20 mouse cellular contexts compared by ENCODE assay signal in genomic region chr9:45795722-45796121, GRCm38 (mm10). TPM values are rescaled to one million over a fixed set of nuclear protein-coding genes. Genes with fewer than 3 reads are reported as not detected.
DNase-seq lines count a peak whose midpoint lies in the region; TF ChIP-seq lines count a peak whose summit lies in the region.
"Had no signal": no experiment of that assay in that cellular context is flagged by ENCODE, and none has a peak within 500 bp of the region (broad histone marks: within the 10 kb centered on the region; RNA-seq: fewer than 3 reads in every experiment).

No protein-coding gene starts in this region.

- no peaks in the 10 kb centered on the region for H3K27me3 ChIP-seq in heart, embryonic 10.5 days (ENCODE audit: insufficient read depth, poor library complexity, severe bottlenecking)
- H3K27me3 ChIP-seq in MEL (ENCODE audit: control insufficient read depth in 1 of 2, insufficient read depth in 2 of 2, low read length in 2 of 2), result no peaks in the 10 kb centered on the region
- H3K27me3 ChIP-seq: midbrain, embryonic 12.5 days; neural tube, embryonic 15.5 days; stomach, embryonic 15.5 days had no signal

- no peaks in the 10 kb centered on the region for H3K9me3 ChIP-seq in heart, embryonic 10.5 days
- H3K9me3 ChIP-seq in MEL (replicated peaks; ENCODE audit: insufficient read depth, low read length), result no peaks in the 10 kb centered on the region
- H3K9me3 ChIP-seq: forebrain, embryonic 10.5 days; midbrain, embryonic 12.5 days; neural tube, embryonic 15.5 days; stomach, embryonic 15.5 days had no signal

- H3K4me3 ChIP-seq in heart, embryonic 10.5 days, result no peak overlapping the region
- no peak overlapping the region for H3K4me3 ChIP-seq in MEL (ENCODE audit: control insufficient read depth in 1 of 2, insufficient read depth in 1 of 2, low read depth in 2 of 2, low read length in 2 of 2)
- H3K4me3 ChIP-seq: forebrain, embryonic 10.5 days; midbrain, embryonic 12.5 days; neural tube, embryonic 15.5 days; stomach, embryonic 15.5 days had no signal

- 84% methylated on average over 5 of the region's 5 CpGs for WGBS in heart, embryonic 10.5 days

- TF ChIP-seq RAD21 in MEL (IDR thresholded peaks at IDR 0.05; ENCODE audit: low read depth, low read length), result no peak

- H3K79me2 ChIP-seq in MEL (ENCODE audit: control insufficient read depth, insufficient read depth, low read length, poor library complexity), result no peaks in the 10 kb centered on the region

- H3K27ac ChIP-seq in heart, embryonic 10.5 days, result no peak overlapping the region
- H3K27ac ChIP-seq in MEL (ENCODE audit: control insufficient read depth, low read depth, low read length), result 0 out of 2 replicates have a peak overlapping the region, but pooled peaks have one; percentile 15
- H3K27ac ChIP-seq: forebrain, embryonic 10.5 days; hindbrain, embryonic 14.5 days; midbrain, embryonic 12.5 days; neural tube, embryonic 15.5 days; stomach, embryonic 15.5 days had no signal

- no peak overlapping the region for H3K9ac ChIP-seq in MEL (ENCODE audit: control insufficient read depth, low read depth, low read length, poor library complexity, severe bottlenecking)
- H3K9ac ChIP-seq: hindbrain, embryonic 14.5 days; midbrain, embryonic 12.5 days; neural tube, embryonic 15.5 days; stomach, embryonic 15.5 days had no signal

- peaks cover 40% of the 10 kb centered on the region for H3K36me3 ChIP-seq in heart, embryonic 10.5 days
- peaks cover 0 to 3% of the 10 kb centered on the region in 2 experiments; a peak in 1 of 4 replicates for H3K36me3 ChIP-seq in MEL (ENCODE audit: control insufficient read depth in 1 of 2, insufficient read depth in 2 of 2, low read length in 2 of 2)

- intact Hi-C loops in left cerebral cortex, postnatal 25 days (cut with DNase I), result no loop called here

- no peak for TF ChIP-seq CTCF in MEL (IDR thresholded peaks at IDR 0.05 in 2 of 3, conservative IDR thresholded peaks at IDR 0.05 in 1 of 3; ENCODE audit: control insufficient read depth in 1 of 3, insufficient read depth in 1 of 3, low read depth in 2 of 3, low read length in 3 of 3, poor library complexity in 1 of 3, severe bottlenecking in 1 of 3)

- no peak for TF ChIP-seq POLR2A in MEL (IDR thresholded peaks at IDR 0.05; ENCODE audit: control insufficient read depth in 1 of 2, insufficient read depth in 1 of 2, low read depth in 1 of 2, low read length in 2 of 2, poor library complexity in 1 of 2)

- TF ChIP-seq EP300 in MEL (IDR thresholded peaks at IDR 0.05; ENCODE audit: low read depth in 1 of 2, low read length in 2 of 2), result no peak

- peak; percentile 95 for DNase-seq in heart, adult 11 months
- no peak for DNase-seq in heart, embryonic 10.5 days (ENCODE audit: low spot score)
- peak; percentile 11 for DNase-seq in MEL (ENCODE audit: low read depth, low spot score)
- peak; percentile 76 for DNase-seq in gastrocnemius, postnatal 25 days
- peak; percentile 18 for DNase-seq in lung, postnatal 36 days
- DNase-seq in frontal cortex, postnatal 25 days (ENCODE audit: low spot score in 2 of 2), result no peak
- no peak for DNase-seq in left cerebral cortex, postnatal 25 days (ENCODE audit: low spot score in 2 of 2)
- DNase-seq in retina, embryonic 14.5 days (ENCODE audit: low spot score), result no peak
- DNase-seq: adrenal gland, adult 8-10 months; cerebellum, adult 9-11 months; kidney, postnatal 14 days; layer of hippocampus, adult 9-11 months; retina, postnatal 1 day; spleen, adult 18-20 months; thymus, postnatal 36 days had no signal

- H3K4me1 ChIP-seq in heart, embryonic 10.5 days, result peaks cover 19% of the 10 kb centered on the region
- peaks cover 0 to 8% of the 10 kb centered on the region in 2 experiments; a peak in 3 of 4 replicates for H3K4me1 ChIP-seq in MEL (ENCODE audit: control insufficient read depth in 1 of 2, insufficient read depth in 2 of 2, low read length in 2 of 2)

TF ChIP-seq in MEL, 35 proteins besides CTCF, POLR2A, EP300 and RAD21:
- no peak for TF ChIP-seq POLR2AphosphoS2 (IDR thresholded peaks at IDR 0.05; ENCODE audit: low read length)
- no peak for TF ChIP-seq JUND (IDR thresholded peaks at IDR 0.05; ENCODE audit: low read depth, low read length)
- TF ChIP-seq MAX (IDR thresholded peaks at IDR 0.05; ENCODE audit: low read length), result no peak
- TF ChIP-seq ZC3H11A (IDR thresholded peaks at IDR 0.05; ENCODE audit: low read depth, low read length), result no peak
- TF ChIP-seq TCF12 (IDR thresholded peaks at IDR 0.05; ENCODE audit: low read depth, low read length), result no peak
- no peak for TF ChIP-seq GABPA (IDR thresholded peaks at IDR 0.05; ENCODE audit: low read depth, low read length)
- no peak for TF ChIP-seq SIN3A (IDR thresholded peaks at IDR 0.05; ENCODE audit: low read length)
- TF ChIP-seq MYC (IDR thresholded peaks at IDR 0.05; ENCODE audit: low read depth, low read length), result no peak
- TF ChIP-seq MAFK (IDR thresholded peaks at IDR 0.05; ENCODE audit: borderline replicate concordance, low read depth, low read length), result no peak
- TF ChIP-seq MYB (IDR thresholded peaks at IDR 0.05; ENCODE audit: low read depth, low read length), result no peak
- no peak for TF ChIP-seq UBTF (IDR thresholded peaks at IDR 0.05; ENCODE audit: borderline replicate concordance, insufficient read depth, low read depth, low read length)
- no peak for TF ChIP-seq RCOR1 (IDR thresholded peaks at IDR 0.05; ENCODE audit: low read depth, low read length)
- TF ChIP-seq TBP (IDR thresholded peaks at IDR 0.05; ENCODE audit: low read depth, low read length), result no peak
- TF ChIP-seq NRF1 (IDR thresholded peaks at IDR 0.05; ENCODE audit: insufficient read depth, low read depth, low read length, poor library complexity, severe bottlenecking), result no peak
- TF ChIP-seq MEF2A (IDR thresholded peaks at IDR 0.05; ENCODE audit: extremely low read depth, insufficient replicate concordance, low read depth, low read length, poor library complexity, severe bottlenecking), result no peak
- no peak for TF ChIP-seq BHLHE40 (IDR thresholded peaks at IDR 0.05; ENCODE audit: borderline replicate concordance, low read depth, low read length)
- no peak for TF ChIP-seq TAL1 (IDR thresholded peaks at IDR 0.05; ENCODE audit: low read length)
- no peak for TF ChIP-seq ZNF384 (IDR thresholded peaks at IDR 0.05; ENCODE audit: low read depth, low read length)

RNA-seq across cellular contexts. Expression of gene Cep164, which starts 32.8 kb away (rescaled TPM):
- 15.9 and 16.9 TPM in 2 replicates for polyA plus RNA-seq in heart, embryonic 10.5 days (2016; fragmentation: Nextera tagmentation; extraction: Ambion mirVana)
- total RNA-seq in MEL (2012; rRNA removed), result 7.8 and 7.9 TPM in 2 replicates
- 10 to 100 TPM in 1 of 2 experiments, not detected in 1; 14.2 TPM for polyA plus RNA-seq in MEL (2012; ENCODE audit: insufficient read depth in 1 of 2, insufficient read length in 2 of 2, low read depth in 1 of 2, low replicate concordance in 2 of 2, missing spikeins in 1 of 2)
- 1 to 10 TPM; 2.6 to 3.0 TPM for total RNA-seq in gastrocnemius, postnatal 25 days (2021)
- 10 to 100 TPM; 10.5 to 10.9 TPM for total RNA-seq in left cerebral cortex, postnatal 25 days (2021)

RNA-seq across cellular contexts. Expression of gene Bace1, which starts 42.7 kb away (rescaled TPM):
- 17.6 and 19.4 TPM in 2 replicates for polyA plus RNA-seq in heart, embryonic 10.5 days (2016; fragmentation: Nextera tagmentation; extraction: Ambion mirVana)
- 0.27 and 0.33 TPM in 2 replicates for total RNA-seq in MEL (2012; rRNA removed)
- 1 to 10 TPM in 1 of 2 experiments, not detected in 1; 4.0 TPM for polyA plus RNA-seq in MEL (2012; ENCODE audit: insufficient read depth in 1 of 2, insufficient read length in 2 of 2, low read depth in 1 of 2, low replicate concordance in 2 of 2, missing spikeins in 1 of 2)
- total RNA-seq in gastrocnemius, postnatal 25 days (2021), result 10 to 100 TPM; 34.1 to 43.6 TPM
- total RNA-seq in left cerebral cortex, postnatal 25 days (2021), result 10 to 100 TPM; 94.6 to 96.2 TPM

Comparison
In these comparisons a context has a peak if more than half of its experiments do, and no peak if none do; other contexts are left out.
1. DNase-seq: peak in heart, adult 11 months (single experiment), MEL (single experiment), gastrocnemius, postnatal 25 days (single experiment) and lung, postnatal 36 days (single experiment); none in heart, embryonic 10.5 days (single experiment), frontal cortex, postnatal 25 days (0 of 2), left cerebral cortex, postnatal 25 days (0 of 2) and retina, embryonic 14.5 days (single experiment).
2. RNA of gene Bace1, which starts 42.7 kb away (total RNA-seq): 94.6 to 96.2 TPM in left cerebral cortex, postnatal 25 days and 34.1 to 43.6 TPM in gastrocnemius, postnatal 25 days; 0.27 to 0.33 TPM in MEL; every median in the first group is over 10 times any median in the second.